ENCODE assay signal across 8 mouse cellular contexts in the genomic region with DNA sequence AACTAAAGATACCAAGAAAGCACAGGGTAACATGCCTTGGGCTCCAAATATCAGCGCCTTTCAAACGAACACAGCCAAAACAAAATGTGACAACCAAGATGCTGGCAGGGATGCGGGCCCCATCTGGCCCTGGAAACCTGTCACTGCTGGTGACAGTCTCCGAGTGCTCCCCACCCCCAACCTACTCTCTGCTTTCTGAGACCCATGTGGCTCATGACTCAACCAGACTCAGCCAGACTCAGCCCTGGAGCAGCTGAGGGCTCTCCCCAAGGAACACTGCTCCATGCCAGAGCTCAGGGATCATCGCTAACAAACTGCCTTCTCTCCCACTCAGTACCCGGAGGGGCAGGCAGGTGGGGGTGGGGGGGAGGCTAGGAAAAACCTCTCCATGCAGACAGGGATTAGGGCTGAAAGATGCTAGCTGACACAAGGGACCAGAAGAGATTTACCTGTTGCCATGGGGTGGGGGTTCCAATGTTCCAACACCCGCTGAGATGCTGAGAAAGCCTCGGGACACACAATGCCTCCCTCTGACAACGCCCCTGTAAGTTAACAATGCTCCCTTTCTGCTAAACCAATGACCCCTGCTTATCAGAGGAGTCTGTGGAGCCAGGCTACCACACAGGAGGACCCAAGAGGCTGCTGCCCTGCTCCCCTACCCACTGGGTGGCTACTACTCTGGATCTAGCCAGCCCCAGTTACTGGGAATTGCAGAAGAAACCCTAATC.
DNase-seq lines count a peak whose midpoint lies in the region; ATAC-seq and TF ChIP-seq lines count a peak whose summit lies in the region.

No protein-coding gene starts in this region.

- no peak for TF ChIP-seq POLR2A in kidney, adult 2 months (IDR thresholded peaks at IDR 0.05; ENCODE audit: low read depth, low read length)

- no peaks in the 10 kb centered on the region for H3K27me3 ChIP-seq in kidney, embryonic 15.5 days
- H3K27me3 ChIP-seq in kidney, adult 2 months (replicated peaks; ENCODE audit: control insufficient read depth, insufficient read depth, low read length), result no peaks in the 10 kb centered on the region
- H3K27me3 ChIP-seq in hindbrain, embryonic 14.5 days (ENCODE audit: control insufficient read depth, insufficient read depth, low read length), result no peaks in the 10 kb centered on the region
- H3K27me3 ChIP-seq in midbrain, embryonic 14.5 days (ENCODE audit: control insufficient read depth, insufficient read depth, low read length), result no peaks in the 10 kb centered on the region
- no peaks in the 10 kb centered on the region for H3K27me3 ChIP-seq in liver, embryonic 11.5 days (replicated peaks; ENCODE audit: control insufficient read depth, insufficient read depth, low read length)

- peaks cover 57% of the 10 kb centered on the region for H3K4me1 ChIP-seq in kidney, embryonic 15.5 days
- peaks cover 26% of the 10 kb centered on the region for H3K4me1 ChIP-seq in kidney, adult 2 months (ENCODE audit: control insufficient read depth, insufficient read depth, low read length)
- peaks cover 25% of the 10 kb centered on the region for H3K4me1 ChIP-seq in hindbrain, embryonic 14.5 days (replicated peaks; ENCODE audit: control insufficient read depth, insufficient read depth, low read length)
- peaks cover 13% of the 10 kb centered on the region for H3K4me1 ChIP-seq in midbrain, embryonic 14.5 days (ENCODE audit: control insufficient read depth, insufficient read depth, low read length)
- peaks cover under 1% of the 10 kb centered on the region; the same call in 1 of the 2 replicates for H3K4me1 ChIP-seq in liver, embryonic 11.5 days (replicated peaks; ENCODE audit: control insufficient read depth, insufficient read depth, low read length)

- H3K4me3 ChIP-seq in kidney, embryonic 15.5 days (replicated peaks), result no peak overlapping the region
- H3K4me3 ChIP-seq in kidney, adult 2 months (ENCODE audit: insufficient read depth, low read depth, low read length), result no peak overlapping the region
- no peak overlapping the region for H3K4me3 ChIP-seq in hindbrain, embryonic 14.5 days (replicated peaks; ENCODE audit: low read length)
- no peak overlapping the region for H3K4me3 ChIP-seq in midbrain, embryonic 14.5 days (replicated peaks; ENCODE audit: low read depth, low read length)
- H3K4me3 ChIP-seq in liver, embryonic 11.5 days (ENCODE audit: low read depth, low read length), result no peak overlapping the region

- no peak overlapping the region for H3K4me2 ChIP-seq in kidney, embryonic 15.5 days
- no peak overlapping the region for H3K4me2 ChIP-seq in hindbrain, embryonic 14.5 days (replicated peaks)
- H3K4me2 ChIP-seq in midbrain, embryonic 14.5 days (ENCODE audit: low read length), result no peak overlapping the region
- H3K4me2 ChIP-seq in liver, embryonic 11.5 days, result no peak overlapping the region

- DNase-seq in kidney, adult 2 months, result no peak
- peak; percentile 88 to 91 for DNase-seq in cerebellum, postnatal 14 days
- DNase-seq in hindbrain, embryonic 14.5 days (ENCODE audit: low spot score), result peak; percentile 44
- DNase-seq in midbrain, embryonic 14.5 days, result peak; percentile 63
- no peak for DNase-seq in urinary bladder, postnatal 36 days (ENCODE audit: low spot score in 2 of 2)
- no peak for DNase-seq in kidney, postnatal 10 days
- DNase-seq in liver, embryonic 11.5 days (ENCODE audit: low spot score), result no peak

- ATAC-seq in kidney, embryonic 15.5 days (replicated peaks; ENCODE audit: low FRiP score), result 0 out of 2 replicates have a peak, but pooled peaks have one; percentile 29
- peak; percentile 59 for ATAC-seq in hindbrain, embryonic 14.5 days (ENCODE audit: low FRiP score)
- peak; percentile 76 for ATAC-seq in midbrain, embryonic 14.5 days (ENCODE audit: low FRiP score, low TSS enrichment)
- no peak for ATAC-seq in liver, embryonic 11.5 days (replicated peaks; ENCODE audit: low FRiP score)

- 43% methylated on average over 9 of the region's 9 CpGs for whole genome bisulfite sequencing in kidney, embryonic 15.5 days
- 75% methylated on average over 9 of the region's 9 CpGs for WGBS in kidney, adult 2 months
- 13% methylated on average over 9 of the region's 9 CpGs for WGBS in hindbrain, embryonic 14.5 days
- 16% methylated on average over 9 of the region's 9 CpGs for WGBS in midbrain, embryonic 14.5 days
- WGBS in liver, embryonic 11.5 days, result 73% methylated on average over 9 of the region's 9 CpGs

- H3K9ac ChIP-seq in kidney, embryonic 15.5 days, result peak overlapping the region; percentile 4; the same call in 1 of the 2 replicates
- H3K9ac ChIP-seq in hindbrain, embryonic 14.5 days, result no peak overlapping the region; the same call in 1 of the 2 replicates
- H3K9ac ChIP-seq in midbrain, embryonic 14.5 days (replicated peaks; ENCODE audit: low read length), result no peak overlapping the region
- no peak overlapping the region for H3K9ac ChIP-seq in liver, embryonic 11.5 days (ENCODE audit: low read depth, low read length)

- TF ChIP-seq CTCF in kidney, adult 2 months (conservative IDR thresholded peaks at IDR 0.05; ENCODE audit: insufficient read depth, insufficient read length, low read depth, low read length), result no peak

- peak overlapping the region; percentile 64 for H3K27ac ChIP-seq in kidney, embryonic 15.5 days
- H3K27ac ChIP-seq in kidney, adult 2 months (ENCODE audit: insufficient read depth, low read depth, low read length), result no peak overlapping the region
- H3K27ac ChIP-seq in hindbrain, embryonic 14.5 days, result no peak overlapping the region
- H3K27ac ChIP-seq in midbrain, embryonic 14.5 days (replicated peaks; ENCODE audit: low read depth, low read length), result no peak overlapping the region; the same call in 1 of the 2 replicates
- H3K27ac ChIP-seq in liver, embryonic 11.5 days (ENCODE audit: low read depth, low read length), result no peak overlapping the region

- no peaks in the 10 kb centered on the region for H3K36me3 ChIP-seq in kidney, embryonic 15.5 days
- no peaks in the 10 kb centered on the region for H3K36me3 ChIP-seq in kidney, adult 2 months (ENCODE audit: control insufficient read depth, insufficient read depth, low read length)
- H3K36me3 ChIP-seq in hindbrain, embryonic 14.5 days (replicated peaks; ENCODE audit: control insufficient read depth, insufficient read depth), result no peaks in the 10 kb centered on the region
- H3K36me3 ChIP-seq in midbrain, embryonic 14.5 days (ENCODE audit: control insufficient read depth, insufficient read depth, low read length), result no peaks in the 10 kb centered on the region
- H3K36me3 ChIP-seq in liver, embryonic 11.5 days (ENCODE audit: control insufficient read depth, insufficient read depth, low read length), result no peaks in the 10 kb centered on the region

- no peaks in the 10 kb centered on the region for H3K9me3 ChIP-seq in kidney, embryonic 15.5 days (replicated peaks)
- H3K9me3 ChIP-seq in hindbrain, embryonic 14.5 days (ENCODE audit: control insufficient read depth, low read length), result no peaks in the 10 kb centered on the region
- no peaks in the 10 kb centered on the region for H3K9me3 ChIP-seq in midbrain, embryonic 14.5 days (ENCODE audit: control insufficient read depth, low read length)
- no peaks in the 10 kb centered on the region for H3K9me3 ChIP-seq in liver, embryonic 11.5 days (ENCODE audit: control insufficient read depth, low read length)

Comparison
In these comparisons a context has a peak if more than half of its experiments do, and no peak if none do; other contexts are left out.
1. DNase-seq: peak in cerebellum, postnatal 14 days (2 of 2), hindbrain, embryonic 14.5 days (single experiment) and midbrain, embryonic 14.5 days (single experiment); none in kidney, adult 2 months (single experiment), urinary bladder, postnatal 36 days (0 of 2), kidney, postnatal 10 days (single experiment) and liver, embryonic 11.5 days (single experiment).